Mouse (Mus musculus) kidney, adult 9 months (tissue): ENCODE data around the gene Zmiz1.
A peak's percentile ranks its signal among the peaks of the same experiment; 100 is the strongest.

ENCODE experiments used
- DNase-seq: peaks from one replicate; pipeline ENCODE4 v3.0.0; 2022

Zmiz1 gene

GRCm38 (mm10) chr14:25516640-25517591 lies 57.9 kb downstream of the Zmiz1 start:
- DNase-seq = peak; percentile 67

- DNase-seq = no peak
These were observed 59.7 kb downstream of the Zmiz1 start for GRCm38 (mm10) chr14:25518645-25519044.

GRCm38 (mm10) chr14:25519656-25520055 lies 60.7 kb downstream of the Zmiz1 start:
- peak; percentile 63 for DNase-seq

GRCm38 (mm10) chr14:25520589-25520988 lies 61.6 kb downstream of the Zmiz1 start:
- DNase-seq = peak; percentile 92

- DNase-seq = no peak
These were observed 62.0 kb downstream of the Zmiz1 start for GRCm38 (mm10) chr14:25520991-25521390.

GRCm38 (mm10) chr14:25521500-25521899 lies 62.5 kb downstream of the Zmiz1 start:
- no peak for DNase-seq

- no peak for DNase-seq
These were observed 63.4 kb downstream of the Zmiz1 start for GRCm38 (mm10) chr14:25522415-25522814.

- DNase-seq = peak; percentile 92
These were observed 64.5 kb downstream of the Zmiz1 start for GRCm38 (mm10) chr14:25523230-25524110.

GRCm38 (mm10) chr14:25524111-25524495 lies 65.1 kb downstream of the Zmiz1 start:
- no peak for DNase-seq

GRCm38 (mm10) chr14:25524884-25525283 lies 65.9 kb downstream of the Zmiz1 start:
- peak; percentile 61 for DNase-seq

GRCm38 (mm10) chr14:25525729-25526128 lies 66.7 kb downstream of the Zmiz1 start:
- peak; percentile 72 for DNase-seq

- no peak for DNase-seq
These were observed 67.9 kb downstream of the Zmiz1 start for GRCm38 (mm10) chr14:25526872-25527271.

GRCm38 (mm10) chr14:25527321-25527720 lies 68.3 kb downstream of the Zmiz1 start:
- no peak for DNase-seq

- DNase-seq = no peak
These were observed 71.4 kb downstream of the Zmiz1 start for GRCm38 (mm10) chr14:25530342-25530741.

- DNase-seq = no peak
These were observed 71.8 kb downstream of the Zmiz1 start for GRCm38 (mm10) chr14:25530815-25531214.

GRCm38 (mm10) chr14:25533010-25533409 lies 74.0 kb downstream of the Zmiz1 start:
- no peak for DNase-seq

GRCm38 (mm10) chr14:25533631-25534395 lies 74.8 kb downstream of the Zmiz1 start:
- DNase-seq = no peak

GRCm38 (mm10) chr14:25534396-25534769 lies 75.4 kb downstream of the Zmiz1 start:
- DNase-seq = no peak

- no peak for DNase-seq
These were observed 76.1 kb downstream of the Zmiz1 start for GRCm38 (mm10) chr14:25534918-25535582.

GRCm38 (mm10) chr14:25535583-25535943 lies 76.6 kb downstream of the Zmiz1 start:
- no peak for DNase-seq

GRCm38 (mm10) chr14:25536476-25536875 lies 77.5 kb downstream of the Zmiz1 start:
- no peak for DNase-seq

- DNase-seq = no peak
These were observed 78.4 kb downstream of the Zmiz1 start for GRCm38 (mm10) chr14:25537351-25537750.
